Comparison of ENCODE assay signal across 17 mouse cellular contexts in the genomic region with DNA sequence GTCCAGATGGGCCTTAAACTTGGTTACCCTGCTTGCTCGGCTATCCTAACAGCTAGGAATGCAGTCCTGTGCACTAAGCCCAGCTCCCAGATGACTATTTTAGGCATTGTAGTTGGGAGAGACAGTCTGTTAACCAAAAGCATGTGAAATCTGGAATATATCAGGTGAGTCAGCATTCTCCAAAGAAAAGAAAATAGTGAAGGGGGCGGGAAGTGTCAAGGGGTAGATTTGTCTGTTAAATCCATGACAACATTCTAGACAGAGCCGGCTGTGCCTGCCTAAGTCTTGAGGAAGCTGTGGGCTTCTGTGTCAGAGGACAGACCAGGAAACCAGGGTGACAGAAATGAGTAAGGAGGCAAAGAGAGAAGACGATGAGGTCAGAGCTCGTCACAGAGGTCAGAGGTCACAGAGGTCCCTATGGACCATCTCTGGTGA. TPM values are rescaled to one million over a fixed set of nuclear protein-coding genes. Genes with fewer than 3 reads are reported as not detected.
DNase-seq lines count a peak whose midpoint lies in the region; ATAC-seq and TF ChIP-seq lines count a peak whose summit lies in the region.
"Had no signal": no experiment of that assay in that cellular context is flagged by ENCODE, and none has a peak within 500 bp of the region (broad histone marks: within the 10 kb centered on the region; RNA-seq: fewer than 3 reads in every experiment).

No protein-coding gene starts in this region.

- DNase-seq in hindbrain, embryonic 11.5 days (ENCODE audit: low spot score), result peak; percentile 15
- DNase-seq in hindbrain, embryonic 14.5 days (ENCODE audit: low spot score), result no peak
- DNase-seq in CH12.LX (ENCODE audit: extremely low read depth), result peak; percentile 88
- DNase-seq in embryonic facial prominence, embryonic 11.5 days (ENCODE audit: low spot score), result peak; percentile 73
- peak; percentile 38 for DNase-seq in limb, embryonic 14.5 days (ENCODE audit: low spot score)
- DNase-seq in gastrocnemius, adult 18-20 months (ENCODE audit: low spot score), result no peak
- no peak for DNase-seq in thymus, postnatal 10 days (ENCODE audit: low spot score in 2 of 2)
- DNase-seq in left cerebral cortex, postnatal 10 days (ENCODE audit: extremely low spot score in 1 of 2, low spot score in 2 of 2), result no peak
- DNase-seq: adrenal gland, adult 2 months; cerebellum, postnatal 14 days; gastrocnemius, postnatal 25 days; kidney, postnatal 10 days; liver, embryonic 13.5 days; lung, postnatal 14 days had no signal

- H3K36me3 ChIP-seq in hindbrain, embryonic 11.5 days (ENCODE audit: control insufficient read depth, insufficient read depth, low read length), result no peaks in the 10 kb centered on the region
- peaks cover 28% of the 10 kb centered on the region; the same call in 1 of the 2 replicates for H3K36me3 ChIP-seq in hindbrain, embryonic 14.5 days (replicated peaks; ENCODE audit: control insufficient read depth, insufficient read depth)
- H3K36me3 ChIP-seq in CH12.LX (replicated peaks in 1 of 2; ENCODE audit: control insufficient read depth in 1 of 2, insufficient read depth in 1 of 2, low read length in 1 of 2), result peaks cover 8 to 13% of the 10 kb centered on the region in 2 experiments
- no peaks in the 10 kb centered on the region for H3K36me3 ChIP-seq in embryonic facial prominence, embryonic 11.5 days (replicated peaks; ENCODE audit: control insufficient read depth, insufficient read depth, low read depth, low read length)
- H3K36me3 ChIP-seq in limb, embryonic 14.5 days (ENCODE audit: control insufficient read depth, insufficient read depth, low read length), result peaks cover 13% of the 10 kb centered on the region

- in situ Hi-C loops in CH12.LX (cut with MboI; ENCODE audit: low pct_ligation_motif_present, low pct_unique_long_range_greater_than_20kb, low sequenced_read_pairs), result no loop called here

- H3K9ac ChIP-seq in hindbrain, embryonic 11.5 days (ENCODE audit: low read depth, low read length), result no peak overlapping the region
- H3K9ac ChIP-seq in hindbrain, embryonic 14.5 days, result no peak overlapping the region
- no peak overlapping the region for H3K9ac ChIP-seq in CH12.LX (ENCODE audit: insufficient read depth, low read depth)
- H3K9ac ChIP-seq in embryonic facial prominence, embryonic 11.5 days (replicated peaks; ENCODE audit: low read length), result no peak overlapping the region
- H3K9ac ChIP-seq in limb, embryonic 14.5 days (ENCODE audit: low read depth, low read length, severe bottlenecking), result no peak overlapping the region
- H3K9ac ChIP-seq: forebrain, embryonic 15.5 days; liver, embryonic 13.5 days had no signal

- no peak overlapping the region for H3K4me2 ChIP-seq in hindbrain, embryonic 11.5 days (replicated peaks; ENCODE audit: low read depth, low read length)
- H3K4me2 ChIP-seq in hindbrain, embryonic 14.5 days (replicated peaks), result no peak overlapping the region
- no peak overlapping the region for H3K4me2 ChIP-seq in CH12.LX (ENCODE audit: insufficient read depth, low read depth, poor library complexity, severe bottlenecking)
- H3K4me2 ChIP-seq in embryonic facial prominence, embryonic 11.5 days (ENCODE audit: low read depth, low read length), result no peak overlapping the region
- no peak overlapping the region for H3K4me2 ChIP-seq in limb, embryonic 14.5 days (replicated peaks; ENCODE audit: low read depth, low read length, severe bottlenecking)
- H3K4me2 ChIP-seq: forebrain, embryonic 15.5 days; liver, embryonic 13.5 days had no signal

- dilution Hi-C loops in CH12.LX (cut with MboI; ENCODE audit: extremely low pct_ligation_motif_present, extremely low pct_unique_long_range_greater_than_20kb, low sequenced_read_pairs), result no loop called here

- no peak for TF ChIP-seq RAD21 in CH12.LX (IDR thresholded peaks at IDR 0.05; ENCODE audit: low read depth, low read length)

- H3K4me3 ChIP-seq in hindbrain, embryonic 11.5 days (ENCODE audit: low read depth, low read length), result no peak overlapping the region
- H3K4me3 ChIP-seq in hindbrain, embryonic 14.5 days (replicated peaks; ENCODE audit: low read length), result no peak overlapping the region
- H3K4me3 ChIP-seq in CH12.LX (replicated peaks in 1 of 3; ENCODE audit: low read depth in 2 of 3, low read length in 2 of 3, poor library complexity in 1 of 3), result no peak overlapping the region
- H3K4me3 ChIP-seq in embryonic facial prominence, embryonic 11.5 days (ENCODE audit: low read depth, low read length), result no peak overlapping the region
- H3K4me3 ChIP-seq in limb, embryonic 14.5 days (replicated peaks; ENCODE audit: low read length), result no peak overlapping the region
- H3K4me3 ChIP-seq: forebrain, embryonic 15.5 days; liver, embryonic 13.5 days had no signal

- no peak for TF ChIP-seq CTCF in CH12.LX (conservative IDR thresholded peaks at IDR 0.05 in 1 of 2, IDR thresholded peaks at IDR 0.05 in 1 of 2; ENCODE audit: low read depth in 2 of 2, low read length in 2 of 2)

- intact Hi-C loops in left cerebral cortex, postnatal 10 days (cut with DNase I), result loop anchor here (10.0 kb wide), 1 partner anchor 587 kb away; no protein-coding TSS in a partner anchor

- TF ChIP-seq POLR2A in CH12.LX (IDR thresholded peaks at IDR 0.05; ENCODE audit: low read depth, low read length), result no peak
- TF ChIP-seq POLR2A in limb, embryonic 14.5 days (IDR thresholded peaks at IDR 0.05; ENCODE audit: borderline replicate concordance, extremely low read depth, insufficient read depth, insufficient read length), result no peak

- H3K9me3 ChIP-seq in hindbrain, embryonic 11.5 days (ENCODE audit: control insufficient read depth, low read length), result no peaks in the 10 kb centered on the region
- no peaks in the 10 kb centered on the region for H3K9me3 ChIP-seq in hindbrain, embryonic 14.5 days (ENCODE audit: control insufficient read depth, low read length)
- no peaks in the 10 kb centered on the region for H3K9me3 ChIP-seq in CH12.LX (replicated peaks; ENCODE audit: low read length)
- H3K9me3 ChIP-seq in embryonic facial prominence, embryonic 11.5 days (replicated peaks; ENCODE audit: control insufficient read depth, low read length), result no peaks in the 10 kb centered on the region
- H3K9me3 ChIP-seq in limb, embryonic 14.5 days (ENCODE audit: control insufficient read depth, low read length), result no peaks in the 10 kb centered on the region
- H3K9me3 ChIP-seq: forebrain, embryonic 15.5 days; liver, embryonic 13.5 days had no signal

- no peak overlapping the region for H3K27ac ChIP-seq in hindbrain, embryonic 11.5 days (ENCODE audit: low read depth, low read length)
- no peak overlapping the region for H3K27ac ChIP-seq in hindbrain, embryonic 14.5 days
- no peak overlapping the region for H3K27ac ChIP-seq in CH12.LX (ENCODE audit: insufficient read depth, low read depth)
- no peak overlapping the region for H3K27ac ChIP-seq in embryonic facial prominence, embryonic 11.5 days (replicated peaks; ENCODE audit: low read depth, low read length)
- H3K27ac ChIP-seq in limb, embryonic 14.5 days (replicated peaks; ENCODE audit: low read depth, low read length), result no peak overlapping the region
- H3K27ac ChIP-seq: forebrain, embryonic 15.5 days; liver, embryonic 13.5 days had no signal

- no peaks in the 10 kb centered on the region for H3K27me3 ChIP-seq in hindbrain, embryonic 11.5 days (ENCODE audit: control insufficient read depth, insufficient read depth, low read length)
- H3K27me3 ChIP-seq in hindbrain, embryonic 14.5 days (ENCODE audit: control insufficient read depth, insufficient read depth, low read length), result no peaks in the 10 kb centered on the region
- H3K27me3 ChIP-seq in CH12.LX (replicated peaks), result no peaks in the 10 kb centered on the region
- no peaks in the 10 kb centered on the region for H3K27me3 ChIP-seq in embryonic facial prominence, embryonic 11.5 days (ENCODE audit: control insufficient read depth, insufficient read depth, low read length)
- H3K27me3 ChIP-seq in limb, embryonic 14.5 days (ENCODE audit: control insufficient read depth, insufficient read depth, low read length), result no peaks in the 10 kb centered on the region
- H3K27me3 ChIP-seq: forebrain, embryonic 15.5 days; liver, embryonic 13.5 days had no signal

- ATAC-seq in hindbrain, embryonic 11.5 days (ENCODE audit: low FRiP score), result no peak
- ATAC-seq in hindbrain, embryonic 14.5 days (ENCODE audit: low FRiP score), result no peak
- peak; percentile 78 for ATAC-seq in embryonic facial prominence, embryonic 11.5 days (replicated peaks; ENCODE audit: insufficient number of reproducible peaks, low FRiP score, low TSS enrichment, low read depth)
- peak; percentile 71 for ATAC-seq in limb, embryonic 14.5 days (ENCODE audit: low FRiP score, low read depth)
- ATAC-seq: CD4-positive, CD25-positive, alpha-beta regulatory T cell, adult 4 months; forebrain, embryonic 15.5 days; inflammation-experienced regulatory T-cells, adult 6 months had no signal

- 63% methylated on average over 5 of the region's 5 CpGs for WGBS in hindbrain, embryonic 11.5 days
- WGBS in hindbrain, embryonic 14.5 days, result 73% methylated on average over 5 of the region's 5 CpGs
- WGBS in embryonic facial prominence, embryonic 11.5 days, result 32% methylated on average over 5 of the region's 5 CpGs
- 44% methylated on average over 5 of the region's 5 CpGs for WGBS in limb, embryonic 14.5 days

- no peaks in the 10 kb centered on the region for H3K79me2 ChIP-seq in CH12.LX (replicated peaks; ENCODE audit: control insufficient read depth, extremely low read depth, insufficient read depth, poor library complexity, severe bottlenecking)

- no peaks in the 10 kb centered on the region for H3K4me1 ChIP-seq in hindbrain, embryonic 11.5 days (replicated peaks; ENCODE audit: control insufficient read depth, insufficient read depth, low read length)
- H3K4me1 ChIP-seq in hindbrain, embryonic 14.5 days (replicated peaks; ENCODE audit: control insufficient read depth, insufficient read depth, low read length), result no peaks in the 10 kb centered on the region
- H3K4me1 ChIP-seq in CH12.LX (ENCODE audit: control insufficient read depth in 1 of 2, insufficient read depth in 2 of 2), result peaks cover 5 to 32% of the 10 kb centered on the region in 2 experiments
- no peaks in the 10 kb centered on the region for H3K4me1 ChIP-seq in embryonic facial prominence, embryonic 11.5 days (ENCODE audit: control insufficient read depth, insufficient read depth, low read length)
- H3K4me1 ChIP-seq in limb, embryonic 14.5 days (ENCODE audit: control insufficient read depth, insufficient read depth, low read length), result no peaks in the 10 kb centered on the region
- H3K4me1 ChIP-seq: forebrain, embryonic 15.5 days; liver, embryonic 13.5 days had no signal

- TF ChIP-seq EP300 in CH12.LX (IDR thresholded peaks at IDR 0.05; ENCODE audit: low read length), result peak; percentile 32; the same call in 1 of the 2 replicates

RNA-seq across cellular contexts. Expression of a gene that starts 20.3 kb away (rescaled TPM):
- polyA plus RNA-seq in hindbrain, embryonic 11.5 days (2014; fragmentation: Nextera tagmentation; extraction: Ambion mirVana), result 32.9 and 35.3 TPM in 2 replicates
- 27.5 and 28.4 TPM in 2 replicates for polyA plus RNA-seq in hindbrain, embryonic 14.5 days (2014; fragmentation: Nextera tagmentation; extraction: Ambion mirVana)
- 19.9 and 23.0 TPM in 2 replicates for total RNA-seq in CH12.LX (2012; rRNA removed)
- 22.4 and 24.2 TPM in 2 replicates for total RNA-seq in CH12.LX (2014; rRNA removed)
- polyA plus RNA-seq in CH12.LX (2012; ENCODE audit: insufficient read length, low read depth), result 20.1 and 23.0 TPM in 2 replicates
- polyA plus RNA-seq in embryonic facial prominence, embryonic 11.5 days (2014; fragmentation: Nextera tagmentation; extraction: Ambion mirVana), result 23.6 and 27.7 TPM in 2 replicates
- 146 and 158 TPM in 2 replicates for polyA plus RNA-seq in limb, embryonic 14.5 days (2012; rRNA removed)
- 24.1 and 31.1 TPM in 2 replicates for polyA plus RNA-seq in limb, embryonic 14.5 days (2014; fragmentation: Nextera tagmentation; extraction: Ambion mirVana)
- 10 to 100 TPM; 20.9 to 22.1 TPM for total RNA-seq in gastrocnemius, adult 18-20 months (2021)
- total RNA-seq in left cerebral cortex, postnatal 10 days (2021), result 10 to 100 TPM; 67.6 to 76.4 TPM

RNA-seq across cellular contexts. Expression of a gene that starts 20.6 kb away (rescaled TPM):
- 132 and 148 TPM in 2 replicates for polyA plus RNA-seq in hindbrain, embryonic 11.5 days (2014; fragmentation: Nextera tagmentation; extraction: Ambion mirVana)
- 139 and 155 TPM in 2 replicates for polyA plus RNA-seq in hindbrain, embryonic 14.5 days (2014; fragmentation: Nextera tagmentation; extraction: Ambion mirVana)
- total RNA-seq in CH12.LX (2012; rRNA removed) (34.1 and 46.4 TPM in 2 replicates), CH12.LX (2014; rRNA removed) (35.2 and 39.9 TPM in 2 replicates)
- 30.2 and 46.5 TPM in 2 replicates for polyA plus RNA-seq in CH12.LX (2012; ENCODE audit: insufficient read length, low read depth)
- 148 and 154 TPM in 2 replicates for polyA plus RNA-seq in embryonic facial prominence, embryonic 11.5 days (2014; fragmentation: Nextera tagmentation; extraction: Ambion mirVana)
- polyA plus RNA-seq in limb, embryonic 14.5 days (2012; rRNA removed), result 96.3 and 106 TPM in 2 replicates
- 129 and 142 TPM in 2 replicates for polyA plus RNA-seq in limb, embryonic 14.5 days (2014; fragmentation: Nextera tagmentation; extraction: Ambion mirVana)
- 10 to 100 TPM; 19.3 to 19.5 TPM for total RNA-seq in gastrocnemius, adult 18-20 months (2021)
- 10 to 100 TPM; 79.0 to 81.3 TPM for total RNA-seq in left cerebral cortex, postnatal 10 days (2021)

Comparison
In these comparisons a context has a peak if more than half of its experiments do, and no peak if none do; other contexts are left out.
1. DNase-seq: peak in hindbrain, embryonic 11.5 days (single experiment), CH12.LX (single experiment), embryonic facial prominence, embryonic 11.5 days (single experiment) and limb, embryonic 14.5 days (single experiment); none in hindbrain, embryonic 14.5 days (single experiment), gastrocnemius, adult 18-20 months (single experiment), thymus, postnatal 10 days (0 of 2) and left cerebral cortex, postnatal 10 days (0 of 2).
2. ATAC-seq: peak in embryonic facial prominence, embryonic 11.5 days (single experiment) and limb, embryonic 14.5 days (single experiment); none in hindbrain, embryonic 11.5 days (single experiment) and hindbrain, embryonic 14.5 days (single experiment).